Mouse (Mus musculus) left cerebral cortex, postnatal 4 days (tissue): ENCODE results near the gene Egfl6. TPM values are rescaled to one million over a fixed set of nuclear protein-coding genes. Genes with fewer than 3 reads are reported as not detected.

Experiments
- DNase-seq: peaks from one replicate; pipeline ENCODE4 v3.0.0-alpha.2; 2022
- intact Hi-C: fragments of 180-260 bp; cut with DNase I; formaldehyde crosslinking; loops from one replicate; pipeline ENCODE4 v1.15.1; 2025
- total RNA-seq, 2 experiments: library from RNA; stranded (reverse); gene quantifications; 2 replicates each; pipeline ENCODE4 v1.2.3; 2021

Gene Egfl6
- total RNA-seq, 2 experiments from 2014 or later = 2.3 to 3.2 TPM

- intact Hi-C loops = no loop called here
- no peak for DNase-seq
These were observed 64.7 kb downstream of the Egfl6 start for GRCm38 (mm10) chrX:166520782-166521181.

DNA sequence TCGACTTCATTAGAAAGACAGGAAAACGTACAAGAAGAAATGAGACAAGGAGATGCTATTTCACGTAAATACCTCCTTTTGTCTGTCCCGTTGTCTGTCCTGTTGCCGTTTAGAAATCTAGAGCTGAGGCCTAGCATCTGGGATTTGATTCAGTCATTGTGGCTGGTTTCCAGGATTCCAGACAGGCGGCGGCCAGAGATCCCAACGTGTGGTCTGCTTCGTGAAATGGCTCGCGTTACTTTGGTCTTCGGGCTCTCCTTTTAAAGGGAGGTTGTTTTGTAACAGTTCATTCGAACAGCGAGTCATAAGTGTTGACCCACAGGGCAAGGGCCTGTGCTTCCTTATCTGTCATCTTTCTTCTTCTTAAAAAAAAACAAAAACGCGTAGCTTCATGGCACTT lies 67.2 kb downstream of the Egfl6 start, which contains the start of gene Tceanc:
Gene Tceanc (minus strand): TSS at position 223 of the 400 bp plus-strand sequence.
- intact Hi-C loops = loop anchor here (10.0 kb wide), 1 partner anchor 116 kb away; no protein-coding TSS in a partner anchor
- DNase-seq = peak; percentile 15

- DNase-seq = no peak
- intact Hi-C loops = loop anchor here (10.0 kb wide), 1 partner anchor 118 kb away; no protein-coding TSS in a partner anchor
These were observed 68.9 kb downstream of the Egfl6 start for GRCm38 (mm10) chrX:166516631-166517030.

DNA sequence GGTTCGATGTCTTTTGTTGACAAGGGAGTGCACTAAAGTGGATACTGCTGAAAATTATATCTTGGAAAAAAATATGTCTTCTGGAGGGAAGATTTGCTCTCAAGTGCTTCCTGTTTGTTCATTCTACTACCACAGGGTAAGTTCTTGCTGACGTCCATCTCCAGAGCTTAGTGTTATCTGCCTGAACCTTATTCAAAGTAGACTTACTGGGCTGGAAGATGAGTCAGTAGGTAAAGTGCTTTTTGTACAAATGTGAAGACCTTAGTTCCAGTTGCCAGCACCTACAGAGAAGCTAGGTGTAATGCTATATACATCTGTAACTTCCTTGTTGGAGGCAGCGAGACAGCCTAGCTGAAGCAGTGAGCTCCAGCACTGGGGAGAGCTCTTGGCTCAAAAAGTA lies 69.6 kb downstream of the Egfl6 start:
- intact Hi-C loops = loop anchor here (10.0 kb wide), 1 partner anchor 119 kb away; no protein-coding TSS in a partner anchor
- no peak for DNase-seq

GRCm38 (mm10) chrX:166514035-166514434 lies 71.5 kb downstream of the Egfl6 start:
- intact Hi-C loops = loop anchor here (10.0 kb wide), 1 partner anchor 121 kb away; no protein-coding TSS in a partner anchor
- peak; percentile 2 for DNase-seq

GRCm38 (mm10) chrX:166512071-166512470 lies 73.4 kb downstream of the Egfl6 start:
- DNase-seq = no peak
- intact Hi-C loops = loop anchor here (10.0 kb wide), 1 partner anchor 123 kb away; no protein-coding TSS in a partner anchor

GRCm38 (mm10) chrX:166511107-166511506 lies 74.4 kb downstream of the Egfl6 start:
- DNase-seq = no peak
- intact Hi-C loops = loop anchor here (10.0 kb wide), 1 partner anchor 124 kb away; no protein-coding TSS in a partner anchor

DNA sequence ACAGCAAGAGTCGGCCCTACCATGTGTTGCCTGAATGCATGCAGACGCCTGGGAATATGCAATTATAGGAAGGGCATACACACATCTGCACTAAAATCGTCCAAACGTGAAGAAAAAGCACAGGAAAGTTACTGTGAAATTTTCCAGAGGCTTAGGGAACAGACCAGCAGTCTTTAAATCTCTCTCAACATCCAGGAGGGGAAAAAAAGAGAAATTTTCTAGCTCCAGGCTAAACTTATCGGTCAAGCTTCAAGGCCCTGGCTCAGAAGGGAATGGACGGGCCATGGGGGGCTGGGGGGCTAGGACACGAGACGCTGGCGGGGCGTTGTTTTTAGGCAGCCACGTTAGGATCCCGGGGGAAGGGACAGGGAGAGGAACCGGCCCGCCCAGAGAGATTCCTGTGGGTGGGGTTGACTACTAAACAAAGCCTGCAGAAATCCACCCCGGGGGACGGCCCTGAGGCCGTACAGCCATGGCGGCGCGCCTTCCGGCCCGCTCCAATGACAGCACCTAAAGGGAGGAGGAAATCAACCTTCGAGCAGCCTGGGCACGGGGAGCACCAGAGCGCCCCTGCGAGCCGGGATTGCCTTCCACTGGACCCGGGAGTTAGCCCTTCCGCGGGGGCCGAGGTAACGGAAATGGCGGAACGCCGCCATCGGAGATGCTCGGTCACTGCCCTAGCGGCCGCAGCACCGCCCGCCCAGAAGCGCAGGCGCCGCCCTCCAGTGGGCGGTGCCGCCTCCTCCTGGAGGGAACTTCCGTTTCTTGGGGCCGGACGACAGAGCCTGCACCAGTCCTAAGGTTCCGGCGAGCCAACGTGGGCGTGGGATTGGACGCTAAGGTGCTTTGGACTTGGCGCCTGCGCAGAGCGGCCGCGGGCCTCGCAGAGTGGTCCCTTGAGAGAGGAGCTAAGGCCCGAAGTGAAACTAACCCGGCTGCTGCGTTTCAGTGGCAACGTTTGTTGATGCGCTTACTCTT lies 75.5 kb downstream of the Egfl6 start:
- intact Hi-C loops = loop anchor here (10.0 kb wide), 1 partner anchor 125 kb away; no protein-coding TSS in a partner anchor
- peak; percentile 94 for DNase-seq

DNA sequence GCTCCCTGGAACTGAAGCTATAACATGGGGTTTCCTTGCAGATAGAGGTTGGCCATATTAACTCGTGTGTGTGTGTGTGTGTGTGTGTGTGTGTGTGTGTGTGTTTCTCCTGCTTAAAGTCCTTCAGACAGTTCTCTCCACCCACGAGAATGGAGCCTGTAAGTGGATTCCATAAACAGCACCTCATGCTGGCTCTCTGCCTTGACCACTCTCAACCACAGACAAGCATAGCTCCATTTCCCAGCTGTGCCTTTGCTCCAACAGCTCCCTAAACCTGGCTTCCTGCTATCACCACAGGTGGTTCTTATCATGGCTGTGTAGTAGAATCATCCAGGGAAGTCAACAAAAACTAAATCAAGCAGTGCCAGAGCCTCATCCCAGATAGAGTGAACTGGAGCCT lies 81.1 kb downstream of the Egfl6 start:
- no peak for DNase-seq
- intact Hi-C loops = no loop called here

GRCm38 (mm10) chrX:166499496-166500190 lies 85.9 kb downstream of the Egfl6 start:
- intact Hi-C loops = no loop called here
- DNase-seq = no peak

DNA sequence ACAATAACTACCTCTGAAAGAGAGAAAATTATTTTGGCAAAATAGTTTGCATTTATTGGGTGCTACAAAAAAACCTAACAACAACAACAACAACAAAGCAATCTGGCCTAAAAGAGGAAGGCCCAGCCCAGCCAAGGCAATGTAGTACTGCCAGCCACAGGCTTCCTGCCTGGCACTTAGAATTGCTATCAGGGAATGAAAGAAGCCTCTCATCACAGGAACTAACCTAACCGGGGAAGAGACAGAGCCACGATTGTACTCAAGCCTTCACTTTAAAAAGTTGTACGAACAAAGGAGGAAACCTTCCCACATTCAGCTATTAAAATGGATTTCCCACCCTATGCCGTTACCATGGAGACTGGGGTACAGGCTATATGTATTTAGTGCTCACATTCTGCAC lies 87.7 kb downstream of the Egfl6 start:
- DNase-seq = no peak
- intact Hi-C loops = no loop called here

GRCm38 (mm10) chrX:166495052-166495451 lies 90.5 kb downstream of the Egfl6 start:
- no peak for DNase-seq
- intact Hi-C loops = no loop called here

- peak; percentile 96 for DNase-seq
- intact Hi-C loops = no loop called here
These were observed 106.0 kb downstream of the Egfl6 start, which contains the start of gene Rab9 for GRCm38 (mm10) chrX:166479365-166479983. Gene Rab9, minus strand, starts transcription at chrX:166479867.

DNA sequence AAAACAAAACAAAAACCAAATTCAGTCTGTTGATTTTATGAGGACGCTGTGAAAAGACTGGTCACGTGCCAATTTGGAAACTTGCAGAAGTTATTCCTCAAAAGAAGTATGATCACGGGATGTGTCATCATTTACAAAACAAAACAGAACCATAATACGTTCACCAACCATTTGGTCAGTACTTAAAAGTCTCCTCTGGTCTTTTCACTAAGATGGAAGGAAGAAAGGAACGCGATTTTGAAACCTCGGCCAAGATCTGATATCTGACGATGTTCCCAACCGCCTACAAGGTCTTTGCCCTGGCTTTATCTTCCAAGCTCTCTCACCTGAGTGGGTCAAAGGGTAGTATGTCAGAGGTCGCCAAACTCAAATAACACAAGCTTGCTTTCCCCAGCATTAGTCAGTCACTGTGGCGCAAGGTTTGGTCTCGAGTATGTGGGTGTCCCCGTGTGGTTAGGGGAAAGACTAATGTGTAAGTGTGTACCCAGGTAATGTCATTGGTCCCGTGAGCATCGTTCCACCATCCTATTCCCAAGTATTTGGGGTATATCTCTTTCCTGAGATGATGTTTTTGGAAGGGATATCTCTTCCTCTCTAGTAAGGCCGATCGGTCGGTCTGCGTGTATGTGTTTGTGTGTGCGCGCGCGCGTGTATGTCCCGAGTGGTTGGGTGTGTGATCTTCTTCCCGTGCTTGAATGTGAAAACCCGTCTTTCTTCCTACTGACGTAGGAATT lies 106.7 kb downstream of the Egfl6 start:
- intact Hi-C loops = no loop called here
- DNase-seq = no peak

DNA sequence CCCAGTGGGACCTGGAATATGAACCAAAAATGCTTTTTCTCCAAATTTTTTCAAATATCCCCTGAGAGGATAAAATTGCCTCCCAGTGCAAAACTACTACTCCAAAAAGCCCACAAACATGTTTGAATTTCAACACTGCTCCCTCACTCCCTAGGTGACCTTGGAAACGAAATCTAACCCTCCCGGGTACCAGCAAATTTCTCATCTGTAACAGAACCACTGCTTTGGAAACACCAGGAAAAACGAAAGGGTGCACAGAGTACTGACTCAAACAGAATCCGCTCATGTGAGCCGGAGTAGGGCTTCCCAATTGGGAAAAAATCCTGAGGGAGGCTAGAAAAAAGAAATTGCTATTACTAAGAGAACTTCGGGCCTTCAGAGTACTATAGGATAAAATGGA lies 108.1 kb downstream of the Egfl6 start:
- DNase-seq = no peak
- intact Hi-C loops = no loop called here

Other genes with a start within 250 kb of the Egfl6 start
- gene Trappc2, start 145.1 kb downstream of the Egfl6 start, total RNA-seq = 10 to 100 TPM; 37.7 to 44.9 TPM
- 1 to 10 TPM; 8.5 to 8.6 TPM for gene Ofd1, start 145.0 kb downstream of the Egfl6 start, total RNA-seq
- 10 to 100 TPM; 36.7 to 38.6 TPM for gene Rab9, start 105.9 kb downstream of the Egfl6 start, total RNA-seq
- gene Tceanc, start 67.2 kb downstream of the Egfl6 start, total RNA-seq = 1 to 10 TPM; 2.7 to 3.9 TPM